Mouse (Mus musculus): Measurements from ENCODE around the gene Cyp4x1. TPM values are rescaled to one million over a fixed set of nuclear protein-coding genes. Genes with fewer than 3 reads are reported as not detected.

Gene Cyp4x1
- total and polyA plus RNA-seq, 2 experiments from 2014 or later = not detected

DNA sequence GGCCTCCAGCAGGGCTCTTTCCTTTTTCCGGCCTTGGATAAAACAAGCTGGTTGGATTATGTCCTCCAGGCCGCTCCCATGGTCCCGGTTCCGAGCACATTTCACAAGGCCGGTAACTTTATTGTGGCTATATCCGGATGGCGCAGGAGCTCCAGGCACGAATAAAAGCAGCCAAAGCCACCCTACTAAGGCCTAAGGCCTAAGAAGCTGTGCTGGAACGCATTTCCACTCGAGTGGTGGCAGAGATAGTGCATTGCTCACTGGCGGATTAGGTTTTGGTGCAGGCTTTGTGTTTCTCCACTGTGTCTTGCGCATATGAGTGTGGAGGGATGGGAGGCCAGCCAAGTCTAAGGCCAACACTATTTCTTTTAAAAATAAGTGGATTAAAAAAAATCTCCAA is 74.2 kb downstream of the Cyp4x1 start:
- ATAC-seq (ENCODE audit: insufficient read depth, low read depth) (no peak), DNase-seq (ENCODE audit: low spot score) (no peak)
- no peak overlapping the region for H3K9ac ChIP-seq (replicated peaks; ENCODE audit: low read depth, low read length)
- peaks cover 6% of the 10 kb centered on the region; the same call in 1 of the 2 replicates for H3K4me1 ChIP-seq (ENCODE audit: control insufficient read depth, insufficient read depth)
- peak overlapping the region; percentile 87 for H3K27ac ChIP-seq (ENCODE audit: low read depth)
- 20% methylated on average over 12 of the region's 12 CpGs for WGBS
- H3K9me3 ChIP-seq (replicated peaks; ENCODE audit: control insufficient read depth, low read length) = no peaks in the 10 kb centered on the region
- peak overlapping the region; percentile 56 for H3K4me3 ChIP-seq (ENCODE audit: low read depth, low read length)
- TF ChIP-seq EP300 (IDR thresholded peaks at IDR 0.05; ENCODE audit: low read depth) = no peak
- TF ChIP-seq CTCF (IDR thresholded peaks at IDR 0.05; ENCODE audit: low read depth) = no peak
- H3K27me3 ChIP-seq (ENCODE audit: control insufficient read depth, insufficient read depth, low read length) = peaks cover 93% of the 10 kb centered on the region
- peak overlapping the region; percentile 52 for H3K4me2 ChIP-seq (ENCODE audit: low read depth, low read length)
- no peaks in the 10 kb centered on the region for H3K36me3 ChIP-seq (replicated peaks; ENCODE audit: control insufficient read depth, insufficient read depth, low read length)

DNA sequence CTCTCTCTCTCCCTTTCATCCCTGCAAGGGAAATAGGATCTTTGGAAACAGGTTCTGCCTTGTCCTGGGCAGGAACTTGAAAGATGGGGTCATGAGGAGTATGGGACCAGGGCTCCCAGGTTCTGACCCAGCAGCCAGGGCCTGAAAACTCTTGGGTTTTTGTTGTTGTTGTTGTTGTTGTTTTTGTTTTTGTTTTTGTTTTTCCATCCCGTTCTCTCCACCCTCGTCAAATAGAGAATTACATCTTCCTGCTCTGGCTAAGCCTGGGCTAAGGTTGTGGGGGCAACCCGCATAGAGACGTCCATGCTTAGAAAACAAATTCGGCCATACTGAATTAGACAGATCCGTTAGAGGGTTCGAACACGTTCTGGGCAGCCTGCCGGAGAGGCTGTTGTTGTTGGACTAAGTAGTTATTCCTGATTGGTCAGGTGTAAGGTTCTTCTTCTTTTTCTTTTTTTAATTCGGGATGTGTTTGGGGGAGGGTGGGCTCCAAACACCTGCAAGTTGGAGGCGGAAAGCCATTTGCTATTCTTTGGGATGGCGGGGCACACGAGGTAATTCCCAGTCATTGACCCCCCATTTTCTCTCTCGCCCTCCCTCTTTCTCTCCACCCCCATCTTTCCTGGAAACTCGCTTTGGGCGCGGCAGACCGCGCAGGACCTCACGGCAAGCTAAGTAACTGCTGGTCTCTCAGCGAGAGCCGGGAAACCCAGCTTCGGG is 75.0 kb downstream of the Cyp4x1 start:
- H3K4me1 ChIP-seq (ENCODE audit: control insufficient read depth, insufficient read depth) = peaks cover 6% of the 10 kb centered on the region; the same call in 1 of the 2 replicates
- H3K4me3 ChIP-seq (ENCODE audit: low read depth, low read length) = peak overlapping the region; percentile 56
- H3K36me3 ChIP-seq (replicated peaks; ENCODE audit: control insufficient read depth, insufficient read depth, low read length) = no peaks in the 10 kb centered on the region
- ATAC-seq (ENCODE audit: insufficient read depth, low read depth) = no peak
- 7% methylated on average over 23 of the region's 23 CpGs for WGBS
- H3K27ac ChIP-seq (ENCODE audit: low read depth) = peak overlapping the region; percentile 87
- H3K27me3 ChIP-seq (ENCODE audit: control insufficient read depth, insufficient read depth, low read length) = peaks cover 93% of the 10 kb centered on the region
- H3K9ac ChIP-seq (replicated peaks; ENCODE audit: low read depth, low read length) = peak overlapping the region; percentile 47
- no peaks in the 10 kb centered on the region for H3K9me3 ChIP-seq (replicated peaks; ENCODE audit: control insufficient read depth, low read length)
- no peak for DNase-seq (ENCODE audit: low spot score)
- H3K4me2 ChIP-seq (ENCODE audit: low read depth, low read length) = peak overlapping the region; percentile 52
- TF ChIP-seq CTCF (IDR thresholded peaks at IDR 0.05; ENCODE audit: low read depth) (no peak), EP300 (IDR thresholded peaks at IDR 0.05; ENCODE audit: low read depth) (no peak)

- Histone ChIP-seq H3K36me3 (replicated peaks; ENCODE audit: control insufficient read depth, insufficient read depth, low read length) (no peaks in the 10 kb centered on the region), H3K9me3 (replicated peaks; ENCODE audit: control insufficient read depth, low read length) (no peaks in the 10 kb centered on the region), H3K9ac (replicated peaks; ENCODE audit: low read depth, low read length) (peak overlapping the region; percentile 37), H3K4me1 (ENCODE audit: control insufficient read depth, insufficient read depth) (peaks cover 5% of the 10 kb centered on the region; the same call in 1 of the 2 replicates), H3K4me2 (ENCODE audit: low read depth, low read length) (peak overlapping the region; percentile 52), H3K27me3 (ENCODE audit: control insufficient read depth, insufficient read depth, low read length) (peaks cover 90% of the 10 kb centered on the region), H3K4me3 (ENCODE audit: low read depth, low read length) (peak overlapping the region; percentile 56), H3K27ac (ENCODE audit: low read depth) (peak overlapping the region; percentile 87)
- TF ChIP-seq CTCF (IDR thresholded peaks at IDR 0.05; ENCODE audit: low read depth) (no peak), EP300 (IDR thresholded peaks at IDR 0.05; ENCODE audit: low read depth) (no peak)
- WGBS = 2% methylated on average over 20 of the region's 20 CpGs
- no peak for ATAC-seq (ENCODE audit: insufficient read depth, low read depth)
- no peak for DNase-seq (ENCODE audit: low spot score)
Observed at GRCm38 (mm10) chr4:115058317-115058761, 75.7 kb downstream of the Cyp4x1 start.

- Histone ChIP-seq H3K9me3 (replicated peaks; ENCODE audit: control insufficient read depth, low read length) (no peaks in the 10 kb centered on the region), H3K4me3 (ENCODE audit: low read depth, low read length) (peak overlapping the region; percentile 56), H3K27ac (ENCODE audit: low read depth) (peak overlapping the region; percentile 87), H3K36me3 (replicated peaks; ENCODE audit: control insufficient read depth, insufficient read depth, low read length) (no peaks in the 10 kb centered on the region), H3K4me2 (ENCODE audit: low read depth, low read length) (peak overlapping the region; percentile 52), H3K4me1 (ENCODE audit: control insufficient read depth, insufficient read depth) (no peaks in the 10 kb centered on the region), H3K27me3 (ENCODE audit: control insufficient read depth, insufficient read depth, low read length) (peaks cover 89% of the 10 kb centered on the region), H3K9ac (replicated peaks; ENCODE audit: low read depth, low read length) (peak overlapping the region; percentile 37)
- no peak for TF ChIP-seq EP300 (IDR thresholded peaks at IDR 0.05; ENCODE audit: low read depth)
- TF ChIP-seq CTCF (IDR thresholded peaks at IDR 0.05; ENCODE audit: low read depth) = no peak
- ATAC-seq (ENCODE audit: insufficient read depth, low read depth) = no peak; the same call in 1 of the 2 replicates
- WGBS = 2% methylated on average over 33 of the region's 33 CpGs
- no peak for DNase-seq (ENCODE audit: low spot score)
Observed at GRCm38 (mm10) chr4:115057674-115058316, 76.3 kb downstream of the Cyp4x1 start.

DNA sequence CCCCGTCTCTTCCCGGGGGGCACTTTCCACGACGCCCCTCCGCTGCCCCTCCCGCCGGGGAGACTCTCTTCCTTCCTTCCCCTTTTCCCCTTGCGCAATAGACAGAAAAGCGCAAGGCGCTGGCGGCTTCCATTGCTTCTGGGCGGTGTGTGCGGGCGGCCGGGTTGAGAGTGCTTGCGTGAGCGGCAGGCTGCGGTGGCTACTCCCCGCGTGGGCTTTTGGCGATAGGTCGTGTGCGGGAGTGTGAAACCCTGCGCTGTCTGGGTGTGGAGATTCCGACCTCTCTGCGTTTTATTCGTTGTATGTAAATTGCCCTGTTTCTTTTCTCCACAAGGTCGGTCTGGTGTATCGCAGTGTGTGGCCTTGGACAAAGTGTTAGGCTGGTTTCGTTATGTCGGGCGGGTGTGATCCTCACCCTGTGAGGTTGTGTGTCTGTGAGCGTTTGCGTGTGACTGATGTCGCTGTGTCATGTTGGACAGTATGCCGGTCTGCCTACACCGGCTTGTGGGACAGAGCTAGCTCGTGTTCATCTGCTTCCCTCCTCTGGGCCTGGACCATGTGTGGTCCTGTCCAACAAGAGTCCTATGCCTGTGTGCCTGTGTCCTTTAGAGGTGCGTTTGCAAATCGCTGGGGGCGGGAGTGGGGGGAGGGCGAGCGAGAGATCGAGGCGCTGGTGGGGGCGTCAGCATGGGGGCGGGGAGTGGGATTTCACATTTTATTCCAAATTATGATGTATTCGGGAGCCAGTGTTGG is 77.0 kb downstream of the Cyp4x1 start:
- Histone ChIP-seq H3K4me3 (ENCODE audit: low read depth, low read length) (peak overlapping the region; percentile 56), H3K36me3 (replicated peaks; ENCODE audit: control insufficient read depth, insufficient read depth, low read length) (no peaks in the 10 kb centered on the region), H3K4me1 (ENCODE audit: control insufficient read depth, insufficient read depth) (no peaks in the 10 kb centered on the region), H3K27me3 (ENCODE audit: control insufficient read depth, insufficient read depth, low read length) (peaks cover 89% of the 10 kb centered on the region), H3K4me2 (ENCODE audit: low read depth, low read length) (peak overlapping the region; percentile 52), H3K9me3 (replicated peaks; ENCODE audit: control insufficient read depth, low read length) (no peaks in the 10 kb centered on the region), H3K27ac (ENCODE audit: low read depth) (peak overlapping the region; percentile 87), H3K9ac (replicated peaks; ENCODE audit: low read depth, low read length) (peak overlapping the region; percentile 37)
- ATAC-seq (ENCODE audit: insufficient read depth, low read depth) = peak; percentile 31
- DNase-seq (ENCODE audit: low spot score) = peak; percentile 40
- TF ChIP-seq EP300 (IDR thresholded peaks at IDR 0.05; ENCODE audit: low read depth) (no peak), CTCF (IDR thresholded peaks at IDR 0.05; ENCODE audit: low read depth) (no peak)
- 1% methylated on average over 48 of the region's 48 CpGs for WGBS

Measured in heart, postnatal 0 days (tissue).